Mouse (Mus musculus) layer of hippocampus, adult 2 months (tissue): Measurements from ENCODE around the gene Gpc4. TPM values are rescaled to one million over a fixed set of nuclear protein-coding genes. Genes with fewer than 3 reads are reported as not detected.

ENCODE experiments used
- DNase-seq, 2 experiments: peaks; one replicate each; pipeline ENCODE4 v3.0.0; 2022; ENCODE audit warnings: low spot score in 2 of 2
- H3K27ac ChIP-seq: fragments of 200-600 bp; 2 replicates; pipeline ENCODE4 v1.8.1; 2022
- H3K4me3 ChIP-seq: fragments of 200-600 bp; 2 replicates; pipeline ENCODE4 v1.8.1; 2022; ENCODE audit warnings: mild to moderate bottlenecking
- CTCF ChIP-seq: fragments of 200-600 bp; conservative IDR thresholded peaks from 2 replicates; pipeline ENCODE4 v1.8.1; 2022; ENCODE audit warnings: antibody characterized with exemption, mild to moderate bottlenecking, moderate library complexity
- total RNA-seq, 2 experiments: library from RNA; stranded (reverse); gene quantifications; 2 replicates each; pipeline ENCODE4 v1.2.3; 2021

The Gpc4 gene
- total RNA-seq, 2 experiments from 2014 or later: 59.9 to 63.0 TPM

DNA sequence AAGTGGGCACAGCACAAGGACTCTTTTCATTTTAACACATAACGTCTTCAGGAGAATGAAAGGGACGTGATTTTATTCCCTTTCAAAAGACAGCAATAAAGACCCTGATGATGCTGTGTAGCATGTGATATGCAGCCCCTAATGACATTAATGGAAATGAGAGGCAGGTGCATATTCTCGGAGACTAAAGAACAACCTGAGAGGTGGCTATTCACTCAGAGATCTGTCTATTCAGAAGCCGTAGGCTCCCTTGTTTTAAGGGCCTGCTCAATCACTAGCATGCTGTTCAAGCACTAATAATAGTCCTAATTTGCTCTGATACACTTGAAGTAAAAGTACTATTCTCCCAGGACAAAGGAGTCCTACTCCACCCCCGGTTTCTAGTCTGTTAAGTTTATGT lies 27.0 kb downstream of the Gpc4 start:
- no peak overlapping the region for H3K27ac ChIP-seq
- H3K4me3 ChIP-seq: no peak overlapping the region
- no peak for DNase-seq
- TF ChIP-seq CTCF: no peak

DNA sequence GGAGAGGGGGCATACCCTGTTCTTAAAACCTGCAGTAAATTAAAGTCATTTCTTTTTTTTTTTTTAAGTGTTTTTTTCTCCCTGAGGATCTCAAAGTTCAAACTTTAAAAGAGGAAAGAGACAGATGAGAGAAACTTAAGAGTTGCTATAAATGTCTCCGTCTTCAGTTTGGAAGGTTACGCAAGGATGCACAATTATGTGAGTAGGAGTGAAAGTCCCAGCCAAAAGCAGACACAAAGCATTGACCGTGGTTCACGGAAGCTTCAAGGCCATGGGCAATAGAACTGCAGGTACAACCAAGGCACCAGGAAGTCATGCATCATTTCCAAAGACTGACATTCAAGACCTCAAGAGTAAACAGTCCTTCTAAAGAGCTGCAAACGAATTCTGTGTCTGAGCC lies 28.5 kb downstream of the Gpc4 start:
- Histone ChIP-seq H3K27ac (no peak overlapping the region), H3K4me3 (no peak overlapping the region)
- DNase-seq: no peak
- TF ChIP-seq CTCF: no peak

DNA sequence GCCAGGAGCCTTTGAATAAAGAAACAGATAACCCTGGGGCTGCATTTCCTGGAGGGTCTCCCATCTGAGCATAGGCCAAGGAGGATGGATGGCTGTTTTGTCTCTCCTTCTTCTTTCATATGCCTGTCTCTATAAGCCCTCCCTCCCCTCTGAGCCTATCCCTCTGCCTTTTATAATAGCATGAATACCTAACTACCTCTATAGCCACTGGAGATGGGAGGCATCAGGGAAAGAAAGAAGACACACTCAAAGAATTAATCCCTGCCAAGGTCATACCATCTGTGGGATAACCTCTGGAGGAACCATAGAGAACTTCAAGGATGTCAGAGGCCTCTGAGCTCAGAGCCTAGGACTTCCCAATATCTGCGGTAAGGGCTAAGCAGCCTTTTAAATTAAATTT lies 35.4 kb downstream of the Gpc4 start:
- no peak for DNase-seq
- no peak overlapping the region for H3K27ac ChIP-seq
- TF ChIP-seq CTCF: no peak
- H3K4me3 ChIP-seq: no peak overlapping the region

DNA sequence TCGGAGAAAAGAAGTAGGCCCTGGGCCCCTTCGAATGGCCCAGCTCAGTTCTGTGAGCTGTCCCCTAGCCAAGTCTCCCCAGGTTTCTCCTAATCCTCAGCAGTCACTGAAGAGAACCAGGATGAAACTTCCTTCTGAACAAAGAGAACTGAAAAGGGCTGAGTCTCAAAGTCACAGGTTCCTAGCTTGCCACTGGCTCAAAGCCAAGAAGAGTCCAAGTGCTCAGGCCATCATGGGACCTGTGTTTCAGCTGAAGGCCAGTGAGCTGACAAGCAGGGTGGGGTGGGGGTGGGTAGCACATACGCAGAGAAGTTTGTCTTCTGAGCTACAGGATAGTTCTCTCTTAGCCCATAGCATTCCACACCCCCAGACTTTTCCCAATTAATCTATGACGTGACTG lies 36.3 kb downstream of the Gpc4 start:
- DNase-seq: no peak
- no peak overlapping the region for H3K4me3 ChIP-seq
- no peak for TF ChIP-seq CTCF
- no peak overlapping the region for H3K27ac ChIP-seq

DNA sequence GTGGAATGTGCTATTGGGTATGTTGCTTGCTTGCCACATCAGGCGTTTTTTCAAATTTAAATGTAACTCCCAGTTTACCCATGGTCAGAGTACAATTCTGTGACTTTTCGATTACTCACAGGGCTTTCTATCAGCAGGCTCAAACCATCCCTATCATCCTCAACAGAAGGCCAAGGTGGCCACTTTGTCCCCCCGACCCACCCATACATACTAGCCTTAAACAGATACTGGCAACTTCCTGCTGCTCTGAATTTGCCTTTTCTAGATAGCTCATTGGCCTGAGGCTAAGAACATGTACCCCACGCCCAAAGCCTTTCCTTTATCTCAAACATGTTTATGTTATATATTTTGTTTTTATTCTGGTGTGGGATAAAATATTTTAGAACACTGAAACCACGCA lies 51.4 kb downstream of the Gpc4 start:
- TF ChIP-seq CTCF: no peak
- H3K27ac ChIP-seq: no peak overlapping the region
- H3K4me3 ChIP-seq: no peak overlapping the region
- no peak for DNase-seq

DNA sequence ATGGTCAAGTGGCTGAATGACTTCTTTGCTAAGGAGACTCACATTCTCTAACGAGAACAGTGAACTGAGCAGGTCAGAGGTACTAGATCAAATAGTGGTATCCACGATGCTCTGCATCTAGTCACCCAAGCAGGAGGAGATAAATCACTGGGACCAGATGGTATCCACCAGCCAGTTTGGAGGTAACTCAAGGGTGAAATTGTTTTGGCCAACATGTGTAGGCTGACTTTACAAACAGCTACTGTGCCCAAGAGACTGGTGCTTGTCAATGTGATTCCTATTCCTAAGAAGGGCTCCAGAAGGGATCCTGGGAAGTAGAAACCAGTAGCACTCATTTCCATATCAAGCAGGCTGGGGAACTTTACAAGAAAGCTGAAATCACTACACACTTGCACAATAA lies 55.4 kb downstream of the Gpc4 start:
- TF ChIP-seq CTCF: no peak
- H3K4me3 ChIP-seq: no peak overlapping the region

DNA sequence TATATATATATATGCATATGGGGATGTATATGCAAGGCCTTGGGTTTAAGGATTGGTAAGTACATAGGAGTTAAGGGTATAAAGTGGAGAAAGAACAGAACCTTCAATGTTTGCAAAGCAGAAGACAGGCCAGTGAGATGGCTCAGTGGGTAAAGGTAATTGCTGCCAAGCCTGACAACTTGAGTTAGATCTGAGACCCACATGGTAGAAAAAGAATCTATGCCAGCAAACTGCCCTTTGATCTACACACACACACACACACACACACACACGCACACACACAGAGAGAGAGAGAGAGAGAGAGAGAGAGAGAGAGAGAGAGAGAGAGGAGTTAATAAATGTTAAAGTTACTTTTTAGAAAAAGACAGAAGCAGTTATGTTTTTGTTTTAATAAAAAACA lies 56.1 kb downstream of the Gpc4 start:
- TF ChIP-seq CTCF: no peak
- no peak overlapping the region for H3K27ac ChIP-seq
- DNase-seq: no peak
- H3K4me3 ChIP-seq: no peak overlapping the region

More for the DNA sequence above, 55.4 kb downstream of the Gpc4 start:
- no peak overlapping the region for H3K27ac ChIP-seq
- DNase-seq: no peak

DNA sequence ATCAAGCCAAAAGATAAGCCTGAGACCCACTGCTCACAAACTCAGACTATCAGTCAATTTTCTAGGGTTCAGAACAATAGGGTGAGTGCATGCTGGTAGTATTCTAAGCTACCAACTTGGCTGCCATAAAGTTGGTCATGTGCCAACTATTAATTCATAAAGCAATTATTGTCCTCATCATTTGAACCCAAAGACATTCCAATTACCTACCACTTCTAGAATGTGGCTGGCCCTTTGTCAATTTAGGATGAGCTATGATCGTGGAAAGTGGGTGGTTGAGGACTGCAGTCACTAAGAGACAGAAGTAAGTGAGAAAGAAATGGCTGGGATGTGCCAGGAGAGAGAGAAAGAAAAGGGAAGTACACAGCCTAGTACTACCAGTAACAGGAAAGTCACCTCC lies 61.3 kb downstream of the Gpc4 start:
- Histone ChIP-seq H3K27ac (no peak overlapping the region), H3K4me3 (no peak overlapping the region)
- TF ChIP-seq CTCF: no peak
- no peak for DNase-seq

DNA sequence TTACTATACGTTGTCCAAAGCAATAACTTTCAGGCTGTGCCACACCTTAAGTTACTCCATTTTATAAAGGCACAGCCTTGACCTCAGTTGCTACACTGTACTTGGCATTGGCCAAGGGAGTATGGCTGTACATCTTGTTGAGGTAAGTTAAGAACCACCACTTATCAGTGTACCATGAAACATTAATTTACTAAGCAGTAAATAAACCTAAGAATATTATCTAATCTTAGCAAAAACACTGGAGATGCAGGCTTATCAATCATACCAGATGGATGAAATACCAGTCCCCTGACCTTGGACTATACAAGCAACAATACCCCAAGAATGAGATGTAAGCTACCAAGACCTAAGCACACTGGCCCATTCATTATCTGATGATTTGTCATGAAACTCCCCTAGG lies 63.1 kb downstream of the Gpc4 start:
- no peak for TF ChIP-seq CTCF
- H3K27ac ChIP-seq: no peak overlapping the region
- DNase-seq: no peak
- no peak overlapping the region for H3K4me3 ChIP-seq

DNA sequence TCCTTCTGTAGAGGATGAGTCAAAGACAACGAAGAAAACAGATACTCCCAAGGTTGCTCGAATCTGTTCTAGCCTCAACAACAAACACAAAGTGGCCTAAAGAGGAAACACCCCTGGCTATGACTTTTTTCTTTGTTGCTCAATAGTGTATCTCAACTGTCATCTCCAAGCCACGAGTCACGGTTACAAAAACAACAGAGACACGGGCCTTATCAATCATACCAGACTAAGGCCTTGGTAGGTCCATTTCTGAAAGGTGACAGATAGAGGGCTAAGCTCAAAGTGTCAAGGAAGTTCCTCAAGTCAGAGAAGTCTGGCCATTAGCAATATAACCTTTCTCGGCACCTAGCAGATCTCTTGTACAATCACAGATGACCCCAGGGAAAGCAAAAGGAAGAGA lies 63.6 kb downstream of the Gpc4 start:
- DNase-seq: no peak
- Histone ChIP-seq H3K27ac (no peak overlapping the region), H3K4me3 (no peak overlapping the region)
- TF ChIP-seq CTCF: no peak

DNA sequence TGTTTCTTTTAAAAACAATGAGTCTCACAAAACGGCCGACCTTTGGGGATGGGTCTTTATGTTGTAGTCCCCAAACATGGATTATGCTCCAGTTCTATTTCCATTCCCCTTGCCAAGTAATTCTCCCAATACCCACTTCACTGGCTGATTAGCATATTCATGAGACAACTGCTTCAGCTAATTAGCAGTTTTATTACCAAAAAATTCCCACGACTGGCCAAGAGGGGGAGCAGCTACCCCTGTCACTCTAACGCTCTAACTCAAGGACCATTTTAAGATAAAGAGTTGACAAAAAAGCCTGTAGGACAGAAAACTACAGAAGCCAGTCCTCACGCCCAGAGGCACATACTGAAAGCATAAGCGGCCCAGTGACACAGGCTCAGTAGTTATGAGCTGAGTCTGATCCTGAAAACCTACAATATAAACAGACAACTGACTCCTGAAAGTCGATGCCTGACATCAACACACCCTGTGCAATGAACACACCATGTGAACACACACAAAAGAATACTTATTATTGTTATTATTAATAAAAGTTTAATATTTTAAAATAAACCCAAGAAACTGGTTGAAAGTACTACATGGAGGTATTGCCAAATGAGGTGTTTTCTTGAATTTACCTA lies 77.2 kb downstream of the Gpc4 start:
- DNase-seq: peak; percentile 10 to 30
- Histone ChIP-seq H3K4me3 (no peak overlapping the region), H3K27ac (no peak overlapping the region)
- TF ChIP-seq CTCF: peak; percentile 75

DNA sequence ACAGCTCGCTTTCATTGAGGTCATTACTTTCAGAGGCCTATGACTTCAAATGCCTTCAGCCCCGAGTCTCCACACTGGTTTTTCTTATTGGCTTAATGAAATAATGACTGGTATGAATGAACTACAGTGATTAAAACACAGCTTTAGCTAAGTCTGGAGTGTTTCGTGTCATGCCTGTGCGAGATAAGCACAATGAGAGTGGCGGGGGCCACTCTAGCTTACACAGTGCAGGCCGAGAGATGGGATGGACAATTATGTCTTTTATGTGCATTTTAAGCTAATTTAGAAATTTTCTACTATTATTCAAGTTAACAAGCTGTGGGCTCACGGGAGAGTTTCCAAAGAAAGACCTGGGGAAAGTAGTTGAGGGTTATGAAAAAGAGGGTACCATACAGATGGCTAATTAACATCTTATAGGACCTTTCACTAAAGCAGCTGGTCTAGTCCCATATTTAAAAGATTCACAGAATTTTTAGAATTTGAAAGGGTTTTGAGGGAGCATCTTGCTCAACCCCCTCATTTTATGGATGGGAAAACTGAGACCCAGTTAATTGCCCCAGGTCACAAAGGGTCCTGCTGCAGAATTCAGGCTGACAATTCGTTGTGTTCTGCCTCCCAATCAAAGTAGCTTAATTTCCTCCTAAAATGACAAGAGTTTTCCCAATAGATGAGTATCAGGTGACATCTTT lies 78.0 kb downstream of the Gpc4 start:
- H3K27ac ChIP-seq: no peak overlapping the region

DNA sequence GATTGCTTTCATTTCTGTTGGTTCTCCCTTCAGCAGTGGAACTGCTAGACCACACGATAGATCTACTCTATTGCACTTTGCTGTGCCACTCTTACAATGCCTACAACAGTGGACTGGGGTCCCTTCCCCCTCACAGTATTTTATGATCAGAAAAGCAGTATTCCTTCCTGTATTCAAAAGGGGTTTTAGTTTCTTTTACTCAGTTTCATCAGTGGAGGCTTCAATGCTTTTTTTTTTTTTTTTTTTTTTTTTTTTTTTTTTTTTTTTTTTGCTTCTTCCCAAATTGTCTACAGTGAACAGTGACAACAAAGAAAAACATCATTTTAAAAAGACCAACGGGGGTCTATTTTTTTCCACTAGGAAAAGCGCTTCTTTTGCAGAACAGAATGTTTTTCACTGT lies 81.5 kb downstream of the Gpc4 start:
- H3K27ac ChIP-seq: no peak overlapping the region
- TF ChIP-seq CTCF: no peak
- H3K4me3 ChIP-seq: no peak overlapping the region
- DNase-seq: no peak

More for the DNA sequence above, 78.0 kb downstream of the Gpc4 start:
- no peak for DNase-seq
- TF ChIP-seq CTCF: no peak
- H3K4me3 ChIP-seq: no peak overlapping the region

DNA sequence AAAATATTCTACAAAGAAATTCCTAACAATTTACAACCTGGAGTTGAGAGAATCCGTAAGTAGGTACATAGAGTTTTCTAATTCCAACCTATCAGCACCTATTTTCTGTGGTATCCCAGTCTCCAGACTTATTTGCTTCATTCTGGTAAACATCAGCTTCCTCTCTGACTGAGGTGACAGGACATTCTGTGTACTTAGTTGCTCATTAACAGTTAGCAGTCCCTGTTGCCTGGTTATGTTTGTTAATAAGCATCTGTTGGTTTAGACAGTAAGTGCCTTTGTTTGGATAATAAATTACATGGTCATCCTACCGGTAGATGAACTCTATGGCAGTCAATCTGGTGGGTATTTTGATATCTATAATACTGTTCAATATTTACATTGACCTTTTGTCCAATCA lies 92.6 kb downstream of the Gpc4 start:
- TF ChIP-seq CTCF: no peak
- no peak for DNase-seq
- Histone ChIP-seq H3K4me3 (no peak overlapping the region), H3K27ac (no peak overlapping the region)
